Mouse (Mus musculus) C2C12 (cell line): Measurements from ENCODE around the gene Prrc2b. TPM values are rescaled to one million over a fixed set of nuclear protein-coding genes. Genes with fewer than 3 reads are reported as not detected.

Source experiments
- H3K27me3 ChIP-seq: one replicate; pipeline ENCODE4 v1.6.1; 2011; ENCODE audit not compliant: control insufficient read depth, insufficient read depth, insufficient read length
- H3K36me3 ChIP-seq: one replicate; pipeline ENCODE4 v1.6.1; 2011; ENCODE audit not compliant: control insufficient read depth, insufficient read depth
- H3K4me3 ChIP-seq: one replicate; pipeline ENCODE4 v1.5.1; 2011; ENCODE audit warnings: mild to moderate bottlenecking, control low read depth; ENCODE audit not compliant: poor library complexity, insufficient read depth, severe bottlenecking
- H3K79me2 ChIP-seq: one replicate; pipeline ENCODE4 v1.6.1; 2011; ENCODE audit not compliant: control insufficient read depth, insufficient read depth
- H3K79me3 ChIP-seq: one replicate; pipeline ENCODE4 v1.6.1; 2011; ENCODE audit warnings: low read depth, control low read depth
- H3ac ChIP-seq: one replicate; pipeline ENCODE3; 2011; ENCODE audit warnings: low read depth; ENCODE audit not compliant: control insufficient read depth, insufficient read length
- CEBPB ChIP-seq: IDR thresholded peaks from one replicate; pipeline ENCODE4 v1.6.1; 2011; ENCODE audit warnings: low read depth, mild to moderate bottlenecking, control low read depth, moderate library complexity
- CTCF ChIP-seq: IDR thresholded peaks from one replicate; pipeline ENCODE4 v1.5.1; 2011; ENCODE audit not compliant: control insufficient read depth, insufficient read depth, insufficient read length
- FOSL1 ChIP-seq: IDR thresholded peaks from one replicate; pipeline ENCODE4 v1.8.0; 2011; ENCODE audit warnings: mild to moderate bottlenecking, low read length; ENCODE audit not compliant: poor library complexity, insufficient read depth, severe bottlenecking
- MAX ChIP-seq: IDR thresholded peaks from one replicate; pipeline ENCODE4 v1.6.1; 2011; ENCODE audit warnings: mild to moderate bottlenecking, control low read depth
- MYOD1 ChIP-seq: IDR thresholded peaks from one replicate; pipeline ENCODE4 v1.6.1; 2011; ENCODE audit warnings: low read depth; ENCODE audit not compliant: control insufficient read depth, insufficient read length
- MYOG ChIP-seq: IDR thresholded peaks from one replicate; pipeline ENCODE4 v1.6.1; 2011; ENCODE audit not compliant: control insufficient read depth, insufficient read length; ENCODE audit errors: extremely low read depth
- USF1 ChIP-seq: IDR thresholded peaks from one replicate; pipeline ENCODE4 v1.6.1; 2011; ENCODE audit warnings: low read depth, mild to moderate bottlenecking, control low read depth, moderate library complexity
- polyA plus RNA-seq: library from polyadenylated mRNA; unstranded; fragments of >200 nt; fragmentation: generic; extraction: Trizol; gene quantifications from one replicate; pipeline ENCODE4 v1.2.1, GENCODE M21; 2012; ENCODE audit warnings: missing spikeins

Prrc2b gene
- polyA plus RNA-seq, 1 experiment: 45.0 TPM

DNA sequence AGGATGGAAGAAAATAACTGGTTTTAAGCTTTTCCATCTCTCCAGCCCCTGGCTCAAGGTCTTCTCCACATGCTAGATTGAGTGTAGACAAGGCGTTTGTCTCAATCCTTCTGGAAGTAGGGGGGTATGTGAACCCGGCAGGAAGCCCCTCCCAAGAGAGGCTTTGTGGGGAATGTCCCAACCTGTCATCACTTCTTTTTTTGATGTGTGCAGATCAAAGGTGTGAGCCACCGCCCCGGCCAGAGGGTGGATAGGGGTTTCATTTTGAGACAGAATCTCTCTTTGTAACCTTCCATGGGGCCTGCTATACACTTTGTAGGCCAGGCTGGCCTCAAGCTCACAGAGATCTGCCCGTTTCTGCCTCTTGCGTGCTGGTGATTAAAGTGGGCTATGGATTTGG is 4.7 kb downstream of the Prrc2b start:
- Histone ChIP-seq H3K4me3 (no peak overlapping the region), H3ac (no peak overlapping the region), H3K79me2 (peaks cover 96% of the 10 kb centered on the region), H3K79me3 (peaks cover 93% of the 10 kb centered on the region), H3K36me3 (peaks cover 18% of the 10 kb centered on the region), H3K27me3 (no peaks in the 10 kb centered on the region)
- TF ChIP-seq CTCF (no peak), CEBPB (no peak), MYOG (no peak), MAX (no peak), FOSL1 (no peak), MYOD1 (no peak), USF1 (no peak)

DNA sequence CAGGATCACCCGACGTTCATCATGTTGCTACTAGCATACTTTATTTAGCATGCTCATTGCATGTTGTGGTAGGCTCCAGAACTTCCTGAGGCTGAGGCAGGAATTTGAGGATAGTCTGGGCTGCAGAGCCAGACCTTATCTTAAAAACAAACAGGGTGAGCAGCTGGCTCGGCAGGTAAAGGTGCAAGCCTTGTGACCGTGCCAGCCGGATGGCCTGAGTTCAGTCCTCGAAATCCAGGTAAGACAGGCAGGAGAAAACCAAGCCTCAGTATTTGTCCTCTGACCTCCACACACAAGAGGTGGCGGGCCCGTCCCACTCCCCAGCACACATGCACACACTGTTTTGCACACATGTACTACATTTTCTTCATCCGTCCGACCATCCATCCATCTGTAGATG is 5.8 kb downstream of the Prrc2b start:
- TF ChIP-seq CTCF: no peak
- TF ChIP-seq MYOG: no peak
- TF ChIP-seq USF1: no peak
- TF ChIP-seq FOSL1: no peak
- no peak for TF ChIP-seq MYOD1
- peaks cover 18% of the 10 kb centered on the region for H3K36me3 ChIP-seq
- H3K27me3 ChIP-seq: no peaks in the 10 kb centered on the region
- peaks cover 100% of the 10 kb centered on the region for H3K79me2 ChIP-seq
- no peak overlapping the region for H3ac ChIP-seq
- peaks cover 99% of the 10 kb centered on the region for H3K79me3 ChIP-seq
- H3K4me3 ChIP-seq: no peak overlapping the region

DNA sequence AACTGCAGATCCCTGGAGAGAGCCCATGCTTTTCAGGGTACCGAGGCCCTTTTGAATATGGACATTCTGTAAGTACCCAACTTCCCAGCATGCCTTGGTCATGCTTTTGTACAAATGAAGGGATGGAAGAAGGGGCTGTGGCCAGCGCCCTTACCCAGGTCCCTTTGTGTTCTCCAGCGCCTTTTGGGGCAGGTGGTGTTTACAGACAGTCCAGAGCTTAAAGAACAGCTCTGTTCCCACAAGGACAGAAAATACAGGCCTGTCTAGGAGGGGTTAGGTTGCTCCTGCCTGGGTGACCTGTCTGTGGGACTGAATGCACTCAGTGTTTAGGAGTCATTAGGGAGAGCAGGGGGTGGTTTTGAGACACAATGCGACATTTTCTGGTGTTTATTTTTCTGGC is 6.4 kb downstream of the Prrc2b start:
- no peak for TF ChIP-seq CEBPB
- TF ChIP-seq MYOG: no peak
- TF ChIP-seq MYOD1: no peak
- no peak for TF ChIP-seq MAX
- TF ChIP-seq CTCF: no peak
- TF ChIP-seq FOSL1: no peak
- H3K4me3 ChIP-seq: no peak overlapping the region
- peaks cover 18% of the 10 kb centered on the region for H3K36me3 ChIP-seq
- peaks cover 99% of the 10 kb centered on the region for H3K79me3 ChIP-seq
- no peak overlapping the region for H3ac ChIP-seq
- H3K79me2 ChIP-seq: peaks cover 100% of the 10 kb centered on the region
- H3K27me3 ChIP-seq: no peaks in the 10 kb centered on the region

DNA sequence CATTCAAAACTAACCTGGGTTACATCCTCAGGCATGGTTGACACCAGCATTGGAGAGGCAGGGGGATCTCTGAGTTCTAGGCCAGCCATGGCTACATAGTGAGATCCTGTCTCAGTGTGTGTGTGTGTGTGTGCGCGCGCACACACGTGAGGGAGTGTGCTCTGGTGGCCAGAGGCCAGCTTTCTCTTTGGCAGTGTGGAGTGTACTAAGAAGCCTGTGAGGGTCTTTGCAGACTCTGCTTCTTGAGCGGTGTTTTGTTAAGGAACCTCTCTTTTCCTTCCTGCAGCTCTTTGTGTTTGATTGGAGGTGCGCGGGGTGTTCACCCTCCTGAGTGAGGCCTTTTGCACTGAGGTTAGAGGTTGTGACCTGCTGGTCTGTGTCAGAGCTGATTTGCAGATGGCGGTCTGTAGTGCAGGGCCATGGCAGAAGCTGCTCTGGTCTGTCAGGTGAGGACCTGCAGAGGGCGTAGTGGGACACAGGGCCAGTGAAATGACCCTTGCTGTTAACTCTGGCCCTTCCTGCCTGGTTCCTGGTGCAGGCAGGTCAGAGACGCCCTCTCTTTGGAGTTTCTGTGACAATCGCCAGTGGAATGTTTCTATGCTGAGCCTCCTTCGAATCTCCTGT is 7.8 kb downstream of the Prrc2b start:
- H3K79me3 ChIP-seq: peaks cover 99% of the 10 kb centered on the region
- no peak overlapping the region for H3K4me3 ChIP-seq
- TF ChIP-seq CEBPB: no peak
- no peak for TF ChIP-seq FOSL1
- no peak for TF ChIP-seq MAX
- TF ChIP-seq MYOG: no peak
- TF ChIP-seq MYOD1: no peak
- TF ChIP-seq CTCF: peak; percentile 8
- TF ChIP-seq USF1: no peak
- peaks cover 100% of the 10 kb centered on the region for H3K79me2 ChIP-seq
- H3K36me3 ChIP-seq: peaks cover 18% of the 10 kb centered on the region
- H3K27me3 ChIP-seq: no peaks in the 10 kb centered on the region
- no peak overlapping the region for H3ac ChIP-seq

DNA sequence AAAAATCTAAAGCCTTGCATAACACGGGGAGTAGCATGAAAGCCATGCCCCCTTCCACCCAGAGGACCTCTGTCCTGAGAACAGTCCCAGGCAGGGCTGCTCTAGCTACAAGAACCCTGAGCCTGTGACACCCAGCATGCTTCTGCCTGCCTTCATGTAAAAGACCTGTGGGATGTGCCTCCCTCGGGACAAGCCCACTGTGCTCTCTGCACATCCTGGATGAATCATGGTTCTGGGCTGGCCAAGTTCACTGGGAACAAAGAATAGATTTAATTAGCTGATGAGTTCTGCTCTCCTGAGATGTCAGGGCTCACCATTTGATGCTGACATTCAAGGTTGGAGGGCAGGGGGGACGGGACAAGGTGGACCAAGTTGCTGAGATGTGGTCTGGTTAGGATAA is 9.6 kb downstream of the Prrc2b start:
- peaks cover 100% of the 10 kb centered on the region for H3K79me2 ChIP-seq
- peaks cover 9% of the 10 kb centered on the region for H3K36me3 ChIP-seq
- H3K79me3 ChIP-seq: peaks cover 99% of the 10 kb centered on the region
- no peak for TF ChIP-seq CTCF
- no peak for TF ChIP-seq FOSL1
- TF ChIP-seq MYOD1: no peak
- TF ChIP-seq MYOG: no peak
- TF ChIP-seq USF1: no peak
- TF ChIP-seq MAX: no peak
- TF ChIP-seq CEBPB: no peak
- H3ac ChIP-seq: no peak overlapping the region
- H3K4me3 ChIP-seq: no peak overlapping the region
- no peaks in the 10 kb centered on the region for H3K27me3 ChIP-seq
